Mouse (Mus musculus): ENCODE data around the gene Btf3l4. TPM values are rescaled to one million over a fixed set of nuclear protein-coding genes. Genes with fewer than 3 reads are reported as not detected.

Btf3l4 gene
- polyA plus RNA-seq, 1 experiment from 2014 or later: 146 TPM

Other genes with a start within 250 kb of the Btf3l4 start
- 19.5 and 20.3 TPM in 2 replicates for gene Cc2d1b, start 213.7 kb downstream of the Btf3l4 start, polyA plus RNA-seq (2015; fragmentation: Nextera tagmentation; extraction: Ambion mirVana)
- 1.7 and 1.9 TPM in 2 replicates for gene 3110021N24Rik, start 114.0 kb downstream of the Btf3l4 start, polyA plus RNA-seq (2015; fragmentation: Nextera tagmentation; extraction: Ambion mirVana)
- 5.2 and 6.6 TPM in 2 replicates for gene Zfyve9, start 52.8 kb downstream of the Btf3l4 start, polyA plus RNA-seq (2015; fragmentation: Nextera tagmentation; extraction: Ambion mirVana)
- 67.3 and 71.5 TPM in 2 replicates for gene Txndc12, start 987 bp upstream of the Btf3l4 start, polyA plus RNA-seq (2015; fragmentation: Nextera tagmentation; extraction: Ambion mirVana)
- 24.7 and 24.9 TPM in 2 replicates for gene Kti12, start 14.2 kb upstream of the Btf3l4 start, polyA plus RNA-seq (2015; fragmentation: Nextera tagmentation; extraction: Ambion mirVana)
- 0.97 and 1.1 TPM in 2 replicates for gene A730015C16Rik, start 15.0 kb upstream of the Btf3l4 start, polyA plus RNA-seq (2015; fragmentation: Nextera tagmentation; extraction: Ambion mirVana)
- 176 and 193 TPM in 2 replicates for gene Rab3b, start 45.4 kb upstream of the Btf3l4 start, polyA plus RNA-seq (2015; fragmentation: Nextera tagmentation; extraction: Ambion mirVana)
- gene Nrd1, start 167.0 kb upstream of the Btf3l4 start, polyA plus RNA-seq (2015; fragmentation: Nextera tagmentation; extraction: Ambion mirVana): 71.5 and 73.6 TPM in 2 replicates

All from hindbrain, embryonic 15.5 days (tissue).